Mouse (Mus musculus) liver, embryonic 14.5 days (tissue): Measurements from ENCODE around the gene Nipal3. TPM values are rescaled to one million over a fixed set of nuclear protein-coding genes. Genes with fewer than 3 reads are reported as not detected.
A peak's percentile ranks its signal among the peaks of the same experiment; 100 is the strongest.

Experiments
- ATAC-seq: fragments of 200-750 bp; cut with Nextera tagmentation; 2 replicates; pipeline ENCODE4 v1.8.0; 2017; ENCODE audit warnings: moderate number of reproducible peaks, mild to moderate bottlenecking, moderate library complexity; ENCODE audit not compliant: insufficient read depth
- DNase-seq, 3 experiments: peaks; one replicate each; pipeline ENCODE4 v3.0.0-alpha.2; 2012 to 2013; ENCODE audit warnings: low read depth in 3 of 3, low spot score in 3 of 3
- H3K27ac ChIP-seq: fragments of 300-500 bp; sonication (generic); 2 replicates; pipeline ENCODE4 v1.5.1; 2014; ENCODE audit warnings: moderate library complexity, mild to moderate bottlenecking, control low read depth, inconsistent platforms
- H3K27me3 ChIP-seq: fragments of 300-500 bp; sonication (generic); 2 replicates; pipeline ENCODE4 v1.6.1; 2014; ENCODE audit warnings: mild to moderate bottlenecking, low read length, moderate library complexity; ENCODE audit not compliant: control insufficient read depth, insufficient read depth
- H3K36me3 ChIP-seq: fragments of 300-500 bp; sonication (generic); replicated peaks from 2 replicates; pipeline ENCODE4 v1.6.1; 2014; ENCODE audit warnings: low read depth; ENCODE audit not compliant: control insufficient read depth, insufficient read depth
- H3K4me1 ChIP-seq, 2 experiments: fragments of 200-500 bp in 1 of 2; fragments of 300-500 bp in 1 of 2; sonication (generic) in 1 of 2; replicated peaks; 2 replicates each; pipeline ENCODE4 v1.6.1; 2012 to 2014; ENCODE audit warnings: antibody characterized with exemption in 1 of 2, inconsistent platforms in 1 of 2, low read length in 1 of 2; ENCODE audit not compliant: control insufficient read depth in 2 of 2, insufficient read depth in 2 of 2
- H3K4me2 ChIP-seq: fragments of 300-500 bp; sonication (generic); 2 replicates; pipeline ENCODE4 v1.6.1; 2014; ENCODE audit warnings: low read depth, mild to moderate bottlenecking, control low read depth, moderate library complexity
- H3K4me3 ChIP-seq, 2 experiments: fragments of 200-500 bp in 1 of 2; fragments of 300-500 bp in 1 of 2; sonication (generic) in 1 of 2; 2 replicates each; pipeline ENCODE4 v1.5.1; 2012 to 2014; ENCODE audit warnings: low read depth in 2 of 2, low read length in 2 of 2, mild to moderate bottlenecking in 2 of 2, control low read depth in 1 of 2, inconsistent platforms in 1 of 2, moderate library complexity in 1 of 2; ENCODE audit not compliant: insufficient read depth in 1 of 2
- H3K9ac ChIP-seq: fragments of 300-500 bp; sonication (generic); replicated peaks from 2 replicates; pipeline ENCODE4 v1.6.1; 2014; ENCODE audit warnings: mild to moderate bottlenecking, control low read depth, moderate library complexity
- H3K9me3 ChIP-seq: fragments of 300-500 bp; sonication (generic); 2 replicates; pipeline ENCODE4 v1.6.1; 2016; ENCODE audit warnings: low read length, mixed read lengths; ENCODE audit not compliant: control insufficient read depth
- CTCF ChIP-seq: IDR thresholded peaks from 2 replicates; pipeline ENCODE4 v1.5.1; 2016; ENCODE audit warnings: antibody characterized with exemption, low read depth, control low read depth
- EP300 ChIP-seq: IDR thresholded peaks from 2 replicates; pipeline ENCODE4 v1.6.1; 2016; ENCODE audit warnings: antibody characterized with exemption, low read depth
- WGBS: fragments of 180-500 bp; shearing (Covaris S2); extraction: QIAGEN DNeasy Blood & Tissue Kit; methylation state at CpG from one replicate; pipeline ENCODE4 v1.1.7; 2014; ENCODE audit not compliant: insufficient replicate concordance; 5-methylcytosine and 5-hydroxymethylcytosine counted together
- microRNA counts: library from miRNA; unstranded; fragments of <30 nt; microRNA quantifications from one replicate; lab custom pipeline; 2016
- microRNA-seq: library from miRNA; unstranded; fragments of <30 nt; microRNA quantifications from one replicate; pipeline ENCODE4, GENCODE M21; 2016
- polyA plus RNA-seq, 2 experiments: library from polyadenylated mRNA; depleted of rRNA in 1 of 2; stranded (reverse) in 1 of 2; unstranded in 1 of 2; fragments of >200 nt; fragmentation: Nextera tagmentation in 1 of 2; extraction: Ambion mirVana in 1 of 2; gene quantifications; 2 replicates each; pipeline versions ENCODE4 v1.2.1 to v1.2.3; 2012 to 2014

Gene Nipal3
- polyA plus RNA-seq, 2 experiments, result 2.5 to 2.9 TPM

DNA sequence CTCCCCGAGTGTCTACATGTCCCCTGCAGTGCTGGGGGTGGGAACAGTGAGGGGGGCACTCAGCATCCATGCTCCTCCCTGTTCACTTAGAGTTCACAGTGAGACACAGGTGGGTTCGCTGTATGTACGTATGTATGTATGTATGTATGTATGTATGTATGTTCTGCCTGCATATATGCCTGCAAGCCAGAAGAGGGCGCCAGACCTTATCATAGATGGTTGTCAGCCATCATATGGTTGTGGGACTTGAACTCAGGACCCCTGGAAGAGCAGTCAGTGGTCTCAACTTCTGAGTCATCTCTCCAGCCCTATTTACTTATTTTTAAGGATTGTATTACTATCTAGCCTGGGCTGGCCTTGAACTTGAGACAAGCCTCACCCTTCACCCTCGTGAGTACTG is 98.5 kb downstream of the Nipal3 start:
- Histone ChIP-seq H3K36me3 (no peaks in the 10 kb centered on the region), H3K9ac (no peak overlapping the region), H3K4me2 (no peak overlapping the region), H3K9me3 (no peaks in the 10 kb centered on the region), H3K4me3 (no peak overlapping the region), H3K27ac (no peak overlapping the region), H3K4me1 (no peaks in the 10 kb centered on the region), H3K27me3 (peaks cover 33% of the 10 kb centered on the region)
- no peak for DNase-seq
- no peak for ATAC-seq
- TF ChIP-seq EP300 (no peak), CTCF (peak; percentile 55)
- 75% methylated on average over 5 of the region's 5 CpGs for WGBS

MicroRNAs encoded within 50 kb of the gene (microRNA counts, 519-probe panel; counts per million panel counts)
- microRNA mmu-miR-700 (lab: Ali Mortazavi, UCI), result 69.9 counts per million

Small RNA genes lying within 50 kb of the gene (microRNA-seq; reads per million reads assigned to microRNA genes)
- not detected for gene Gm25317
- gene Mir700, result 264 reads per million, percentile 59 among the genes with 10 or more reads in this experiment

Other genes with a start within 250 kb of the Nipal3 start
- gene Clic4, start 222.2 kb downstream of the Nipal3 start, polyA plus RNA-seq (2012; rRNA removed), result 29.7 and 40.8 TPM in 2 replicates
- gene Clic4, start 222.2 kb downstream of the Nipal3 start, polyA plus RNA-seq (2014; fragmentation: Nextera tagmentation; extraction: Ambion mirVana), result 65.8 and 76.5 TPM in 2 replicates
- gene Srrm1, start 141.7 kb downstream of the Nipal3 start, polyA plus RNA-seq (2012; rRNA removed), result 26.7 and 43.6 TPM in 2 replicates
- gene Srrm1, start 141.7 kb downstream of the Nipal3 start, polyA plus RNA-seq (2014; fragmentation: Nextera tagmentation; extraction: Ambion mirVana), result 94.8 and 99.4 TPM in 2 replicates
- gene Ncmap, start 96.8 kb downstream of the Nipal3 start, polyA plus RNA-seq (2012; rRNA removed), result 0.04 and 0.08 TPM in 2 replicates
- 0.06 TPM in 1 of 2 replicates, not detected in the other for gene Ncmap, start 96.8 kb downstream of the Nipal3 start, polyA plus RNA-seq (2014; fragmentation: Nextera tagmentation; extraction: Ambion mirVana)
- 1.7 and 2.2 TPM in 2 replicates for gene Rcan3, start 61.2 kb downstream of the Nipal3 start, polyA plus RNA-seq (2012; rRNA removed)
- gene Rcan3, start 61.2 kb downstream of the Nipal3 start, polyA plus RNA-seq (2014; fragmentation: Nextera tagmentation; extraction: Ambion mirVana), result 2.8 and 3.1 TPM in 2 replicates
- gene Stpg1, start 248 bp downstream of the Nipal3 start, polyA plus RNA-seq (2012; rRNA removed), result 0.01 and 0.02 TPM in 2 replicates
- gene Stpg1, start 248 bp downstream of the Nipal3 start, polyA plus RNA-seq (2014; fragmentation: Nextera tagmentation; extraction: Ambion mirVana), result 0.08 TPM in 1 of 2 replicates, not detected in the other
- 0.13 and 0.14 TPM in 2 replicates for gene Grhl3, start 78.6 kb upstream of the Nipal3 start, polyA plus RNA-seq (2012; rRNA removed)
- gene Grhl3, start 78.6 kb upstream of the Nipal3 start, polyA plus RNA-seq (2014; fragmentation: Nextera tagmentation; extraction: Ambion mirVana), result 0.11 and 0.15 TPM in 2 replicates
- gene Ifnlr1, start 191.2 kb upstream of the Nipal3 start, polyA plus RNA-seq (2012; rRNA removed), result 0.10 and 0.13 TPM in 2 replicates
- 0.06 and 0.09 TPM in 2 replicates for gene Ifnlr1, start 191.2 kb upstream of the Nipal3 start, polyA plus RNA-seq (2014; fragmentation: Nextera tagmentation; extraction: Ambion mirVana)
- 0.98 and 1.3 TPM in 2 replicates for gene Il22ra1, start 233.1 kb upstream of the Nipal3 start, polyA plus RNA-seq (2012; rRNA removed)
- gene Il22ra1, start 233.1 kb upstream of the Nipal3 start, polyA plus RNA-seq (2014; fragmentation: Nextera tagmentation; extraction: Ambion mirVana), result 0.36 and 0.54 TPM in 2 replicates